Mouse (Mus musculus) spleen, postnatal 10 days (tissue): ENCODE data around the gene Traf7.
A peak's percentile ranks its signal among the peaks of the same experiment; 100 is the strongest.

Source experiments
- DNase-seq, 2 experiments: peaks; one replicate each; pipeline ENCODE4 v3.0.0; 2021 to 2022; ENCODE audit warnings: low spot score in 2 of 2

Gene Traf7

GRCm38 (mm10) chr17:24477985-24478600 lies 49.6 kb downstream of the Traf7 start:
- no peak for DNase-seq

GRCm38 (mm10) chr17:24477053-24477984 lies 50.4 kb downstream of the Traf7 start:
- no peak for DNase-seq

GRCm38 (mm10) chr17:24476022-24476776 lies 51.5 kb downstream of the Traf7 start:
- no peak for DNase-seq

GRCm38 (mm10) chr17:24475586-24475985 lies 52.2 kb downstream of the Traf7 start:
- DNase-seq = no peak

DNA sequence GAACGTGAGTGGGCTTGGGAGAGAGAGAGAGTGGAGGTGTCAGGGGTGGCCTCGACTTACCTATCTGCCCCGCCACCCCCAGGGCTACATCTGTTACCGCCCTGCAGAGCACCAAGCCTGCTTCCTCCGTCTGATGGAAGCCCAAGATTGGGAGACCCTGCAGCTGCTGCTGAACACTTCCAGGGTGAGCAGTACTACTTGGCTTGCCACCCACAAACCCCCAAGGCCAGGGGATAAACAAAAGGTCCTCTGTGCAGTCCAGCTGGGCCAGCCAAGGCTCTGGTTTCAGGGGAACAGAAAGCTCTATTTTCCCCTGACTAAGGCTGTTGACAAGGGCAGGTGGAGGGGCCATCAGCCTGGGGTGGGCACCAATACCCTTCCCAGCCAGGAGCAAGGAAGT lies 53.2 kb downstream of the Traf7 start:
- DNase-seq = no peak

DNA sequence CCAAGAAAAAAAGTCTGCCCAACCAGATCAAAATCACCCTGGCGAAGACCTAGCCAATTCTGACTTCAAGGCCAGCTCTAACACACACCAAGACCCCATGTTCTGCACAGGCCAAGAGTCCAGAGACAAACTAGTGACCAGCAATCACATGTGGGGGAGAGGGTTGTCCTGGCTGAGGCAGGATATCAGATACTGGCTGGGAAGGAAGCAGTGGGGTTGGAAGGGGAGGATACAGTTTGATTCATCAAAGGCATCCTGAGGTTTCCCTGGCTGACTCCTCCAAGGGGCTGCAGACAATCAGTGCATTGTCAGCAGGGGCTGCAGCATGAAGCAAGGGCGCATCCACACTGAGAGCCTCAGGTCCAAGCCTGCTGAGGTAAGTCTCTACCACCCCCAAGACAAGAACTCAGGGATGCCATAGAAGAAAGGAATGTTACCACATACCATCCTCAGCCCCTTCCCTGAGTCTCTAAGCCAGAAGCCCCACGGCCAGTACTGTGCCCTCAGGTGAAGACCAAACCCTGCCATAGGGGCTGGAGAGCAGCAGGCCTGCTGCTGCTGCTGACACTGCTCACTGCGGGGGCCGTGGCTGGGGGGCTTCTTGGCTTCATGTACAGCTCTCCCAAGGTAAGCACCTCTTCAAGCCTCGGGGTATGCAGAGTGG lies 54.0 kb downstream of the Traf7 start, which contains the start of gene Bricd5:
Gene Bricd5, plus strand, starts transcription at position 273 of the 664 bp plus-strand sequence.
- DNase-seq = no peak

- DNase-seq = peak in 1 of 2 experiments; percentile 36
Observed at GRCm38 (mm10) chr17:24472512-24472911, 55.2 kb downstream of the Traf7 start.

DNA sequence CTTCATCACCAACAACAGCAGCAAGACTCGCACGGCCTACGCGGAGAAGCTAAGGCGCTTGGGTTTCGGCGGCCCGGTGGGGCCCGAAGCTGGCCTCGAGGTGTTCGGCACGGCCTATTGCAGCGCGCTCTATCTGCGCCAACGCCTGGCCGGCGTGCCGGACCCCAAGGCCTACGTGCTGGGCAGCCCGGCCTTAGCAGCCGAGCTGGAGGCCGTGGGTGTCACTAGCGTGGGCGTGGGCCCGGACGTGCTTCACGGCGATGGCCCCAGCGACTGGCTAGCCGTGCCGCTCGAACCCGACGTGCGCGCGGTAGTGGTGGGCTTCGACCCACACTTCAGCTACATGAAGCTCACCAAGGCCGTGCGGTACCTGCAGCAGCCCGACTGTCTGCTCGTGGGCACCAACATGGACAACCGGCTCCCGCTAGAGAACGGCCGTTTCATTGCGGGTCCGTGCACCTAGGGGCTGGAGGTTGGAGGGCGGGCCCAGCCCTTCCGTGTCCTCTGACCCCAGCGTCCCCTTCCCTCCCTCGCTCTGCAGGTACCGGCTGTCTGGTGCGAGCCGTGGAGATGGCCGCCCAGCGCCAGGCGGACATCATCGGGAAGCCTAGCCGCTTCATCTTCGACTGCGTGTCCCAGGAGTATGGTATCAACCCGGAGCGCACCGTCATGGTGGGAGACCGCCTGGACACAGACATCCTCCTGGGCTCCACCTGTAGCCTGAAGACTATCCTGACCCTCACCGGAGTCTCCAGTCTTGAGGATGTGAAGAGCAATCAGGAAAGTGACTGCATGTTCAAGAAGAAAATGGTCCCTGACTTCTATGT lies 56.8 kb downstream of the Traf7 start:
- peak in 1 of 2 experiments; percentile 57 for DNase-seq

- DNase-seq = peak; percentile 98 to 99
Observed at GRCm38 (mm10) chr17:24469910-24470602, 57.7 kb downstream of the Traf7 start, which contains the start of the genes E4f1 and Pgp. E4f1 (minus strand) TSS chr17:24470313. Pgp (plus strand) TSS chr17:24470392.

- no peak for DNase-seq
Observed at GRCm38 (mm10) chr17:24469336-24469909, 58.3 kb downstream of the Traf7 start.

DNA sequence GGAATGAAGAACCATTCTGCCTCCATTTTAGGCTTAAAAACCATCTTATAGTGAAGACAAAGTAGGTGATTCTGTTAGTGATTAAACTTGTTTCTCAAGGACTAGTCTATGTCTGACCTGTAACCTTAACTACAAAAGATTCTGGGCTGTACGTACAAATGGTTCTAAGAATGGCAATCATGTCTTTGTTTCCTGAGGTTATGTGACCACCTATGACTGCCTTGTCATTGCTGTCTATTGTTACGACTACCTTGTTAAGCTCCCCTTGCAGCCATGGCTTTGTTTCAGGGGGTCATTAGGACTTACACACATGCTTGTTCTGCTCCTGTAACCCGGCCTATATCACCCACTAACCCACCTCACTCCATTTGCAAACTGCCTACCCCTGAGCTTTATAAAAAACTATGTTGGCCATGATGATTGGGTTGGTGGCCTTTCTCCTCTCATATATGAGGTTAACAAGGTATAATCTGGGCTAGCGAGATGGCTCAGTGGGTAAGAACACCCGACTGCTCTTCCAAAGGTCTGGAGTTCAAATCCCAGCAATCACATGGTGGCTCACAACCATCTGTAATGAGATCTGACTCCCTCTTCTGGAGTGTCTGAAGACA lies 59.0 kb downstream of the Traf7 start:
- DNase-seq = no peak

DNA sequence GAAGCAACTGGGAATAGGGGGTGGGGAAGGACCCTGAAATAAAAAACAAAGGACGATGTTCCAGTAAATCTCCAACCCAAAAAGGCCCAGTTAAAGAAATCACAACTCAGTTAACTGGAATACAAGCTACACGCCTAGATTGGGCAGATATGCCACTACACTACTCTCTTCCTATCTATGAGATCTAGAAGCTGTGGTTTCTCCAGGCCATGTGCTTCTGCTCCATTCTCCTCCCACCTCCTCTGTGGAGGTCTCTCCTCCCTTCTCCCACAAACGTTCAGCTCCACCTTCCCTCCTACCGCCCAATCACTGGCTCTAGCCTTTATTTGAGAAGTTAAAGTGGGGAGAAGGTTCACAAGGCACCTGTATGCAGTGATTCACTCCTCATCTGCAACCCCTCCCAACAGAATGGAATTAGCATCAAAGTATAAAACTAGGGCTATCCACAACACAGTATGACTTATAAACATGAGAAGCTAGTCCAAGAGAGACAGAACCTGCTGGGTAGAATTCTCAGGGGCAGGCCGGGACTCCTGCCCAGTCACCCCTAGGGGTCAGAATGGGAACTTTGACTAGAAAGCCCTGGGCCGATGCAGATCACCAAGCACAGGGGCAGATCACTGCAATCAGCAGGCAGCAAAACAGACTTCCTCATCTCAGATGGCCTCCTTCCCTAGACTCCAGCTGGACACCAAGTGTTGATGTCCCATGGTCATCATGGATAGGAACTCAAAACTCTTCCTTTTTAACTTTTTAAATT lies 64.2 kb downstream of the Traf7 start:
- DNase-seq = no peak

GRCm38 (mm10) chr17:24462932-24463331 lies 64.8 kb downstream of the Traf7 start:
- no peak for DNase-seq

DNA sequence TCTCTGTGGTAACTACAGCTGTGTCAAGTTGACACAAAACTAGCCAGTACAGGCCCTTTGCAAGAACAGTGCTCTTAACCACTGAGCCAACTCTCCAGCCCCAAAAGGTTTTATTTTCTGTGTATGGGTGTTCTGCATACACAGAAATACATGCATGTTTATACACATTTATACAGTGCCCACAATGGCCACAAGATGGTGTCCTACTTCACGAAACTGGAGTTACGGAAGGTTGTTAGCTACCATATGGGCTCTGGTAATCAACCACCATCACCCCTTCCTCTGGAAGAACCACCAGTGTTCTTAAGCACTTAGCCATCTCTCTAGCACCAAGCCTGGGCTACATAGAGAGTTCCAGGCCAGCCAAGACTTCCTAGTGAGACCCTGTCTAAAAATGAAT lies 66.2 kb downstream of the Traf7 start:
- DNase-seq = peak in 1 of 2 experiments; percentile 62
